ENCODE assay signal across 8 mouse cellular contexts in the genomic region with DNA sequence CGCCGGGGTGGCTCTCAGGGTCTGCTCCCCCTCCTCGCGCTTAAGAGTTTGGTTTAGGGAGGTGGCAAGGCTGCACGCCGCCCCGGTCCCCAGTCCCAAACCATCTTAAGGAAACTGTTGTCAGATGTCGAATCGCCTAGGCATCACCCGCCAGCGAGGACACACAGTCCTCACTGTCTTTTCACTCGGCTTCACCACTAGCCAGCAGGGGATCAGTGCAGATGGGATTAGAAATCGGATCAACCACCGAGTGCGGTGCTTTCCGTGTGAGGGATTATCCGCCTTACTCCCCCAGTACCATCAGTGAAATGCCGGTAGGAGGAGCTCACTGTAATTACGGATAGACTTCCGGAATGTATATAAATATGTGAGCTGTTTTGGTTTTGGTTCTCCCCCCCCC. TPM values are rescaled to one million over a fixed set of nuclear protein-coding genes. Genes with fewer than 3 reads are reported as not detected.
A peak's percentile ranks its signal among the peaks of the same experiment; 100 is the strongest.
DNase-seq lines count a peak whose midpoint lies in the region; ATAC-seq lines count a peak whose summit lies in the region.

No protein-coding gene starts in this region.

- DNase-seq in layer of hippocampus, adult 9-11 months: peak; percentile 51
- no peak for DNase-seq in layer of hippocampus, adult 11-12 months (ENCODE audit: low spot score)
- peak; percentile 80 for DNase-seq in ES-CJ7 (ENCODE audit: low read depth, low spot score)
- peak; percentile 62 for DNase-seq in hindbrain, embryonic 14.5 days (ENCODE audit: low spot score)
- peak; percentile 71 for DNase-seq in mesoderm, embryonic 11.5 days (ENCODE audit: low read depth, low spot score)
- DNase-seq in adrenal gland, adult (ENCODE audit: inconsistent age in 2 of 2, low spot score in 1 of 2): no peak
- DNase-seq in layer of hippocampus, postnatal 10 days (ENCODE audit: low spot score in 2 of 2): no peak

- H3K9ac ChIP-seq in hindbrain, embryonic 14.5 days: peak overlapping the region; percentile 86

- no peaks in the 10 kb centered on the region for H3K9me3 ChIP-seq in hindbrain, embryonic 14.5 days (ENCODE audit: control insufficient read depth, low read length)

- peak overlapping the region; percentile 89 for H3K4me3 ChIP-seq in hindbrain, embryonic 14.5 days (replicated peaks; ENCODE audit: low read length)

- ATAC-seq in common myeloid progenitor, adult 5-6 weeks (replicated peaks; ENCODE audit: low read depth, poor library complexity, severe bottlenecking): peak; percentile 28
- 0 out of 2 replicates have a peak, but pooled peaks have one; percentile 0 for ATAC-seq in hindbrain, embryonic 14.5 days (ENCODE audit: low FRiP score)

- 2% methylated on average over 20 of the region's 20 CpGs for WGBS in hindbrain, embryonic 14.5 days

- no peaks in the 10 kb centered on the region for H3K27me3 ChIP-seq in hindbrain, embryonic 14.5 days (ENCODE audit: control insufficient read depth, insufficient read depth, low read length)

- H3K36me3 ChIP-seq in hindbrain, embryonic 14.5 days (replicated peaks; ENCODE audit: control insufficient read depth, insufficient read depth): no peaks in the 10 kb centered on the region

- H3K27ac ChIP-seq in hindbrain, embryonic 14.5 days: peak overlapping the region; percentile 91

- peak overlapping the region; percentile 70 for H3K4me2 ChIP-seq in hindbrain, embryonic 14.5 days (replicated peaks)

- H3K4me1 ChIP-seq in hindbrain, embryonic 14.5 days (replicated peaks; ENCODE audit: control insufficient read depth, insufficient read depth, low read length): no peaks in the 10 kb centered on the region

RNA-seq across cellular contexts. Expression of a gene that starts 0.4 kb away (rescaled TPM):
- 65.9 and 66.7 TPM in 2 replicates for total RNA-seq in common myeloid progenitor, adult 5-6 weeks (2017)
- 8.0 and 8.3 TPM in 2 replicates for polyA plus RNA-seq in hindbrain, embryonic 14.5 days (2014; fragmentation: Nextera tagmentation; extraction: Ambion mirVana)
- 10 to 100 TPM; 25.6 to 26.9 TPM for total RNA-seq in layer of hippocampus, postnatal 10 days (2021)

RNA-seq across cellular contexts. Expression of a gene that starts 37.9 kb away (rescaled TPM):
- total RNA-seq in common myeloid progenitor, adult 5-6 weeks (2017): 33.7 and 36.0 TPM in 2 replicates
- 32.0 and 34.6 TPM in 2 replicates for polyA plus RNA-seq in hindbrain, embryonic 14.5 days (2014; fragmentation: Nextera tagmentation; extraction: Ambion mirVana)
- total RNA-seq in layer of hippocampus, postnatal 10 days (2021): 10 to 100 TPM; 12.1 to 13.4 TPM

Comparison
In these comparisons a context has a peak if more than half of its experiments do, and no peak if none do; other contexts are left out.
1. DNase-seq: peak in layer of hippocampus, adult 9-11 months (single experiment), ES-CJ7 (single experiment), hindbrain, embryonic 14.5 days (single experiment) and mesoderm, embryonic 11.5 days (single experiment); none in layer of hippocampus, adult 11-12 months (single experiment), adrenal gland, adult (0 of 2) and layer of hippocampus, postnatal 10 days (0 of 2).